Mouse (Mus musculus) right cerebral cortex, adult 2 months (tissue): ENCODE results near the gene Fcgrt.
"Not testable (repeated sequence)": the region's sequence is repeated elsewhere in the genome, so short reads cannot be mapped to it uniquely, and the experiment has no call there.

ENCODE experiments used
- DNase-seq, 2 experiments: peaks; one replicate each; pipeline ENCODE4 v3.0.0; 2021 to 2022; ENCODE audit warnings: low spot score in 2 of 2

Fcgrt gene

GRCm38 (mm10) chr7:45110089-45110488 is 6.4 kb upstream of the Fcgrt start:
- DNase-seq, result not testable (repeated sequence)

- no peak for DNase-seq
Measured at GRCm38 (mm10) chr7:45107052-45107645, 3.5 kb upstream of the Fcgrt start.

- no peak for DNase-seq
Measured at GRCm38 (mm10) chr7:45106441-45106840, 2.8 kb upstream of the Fcgrt start.

- no peak for DNase-seq
Measured at GRCm38 (mm10) chr7:45105491-45105890, 1.8 kb upstream of the Fcgrt start.

- no peak for DNase-seq
Measured at GRCm38 (mm10) chr7:45104941-45105340, 1.3 kb upstream of the Fcgrt start.

- DNase-seq, result no peak
Measured at GRCm38 (mm10) chr7:45102940-45103585, 588 bp downstream of the Fcgrt start.

GRCm38 (mm10) chr7:45102441-45102840 is 1.2 kb downstream of the Fcgrt start:
- no peak for DNase-seq

GRCm38 (mm10) chr7:45100046-45100445 is 3.6 kb downstream of the Fcgrt start:
- DNase-seq, result no peak

- no peak for DNase-seq
Measured at GRCm38 (mm10) chr7:45098541-45099240, 5.0 kb downstream of the Fcgrt start.

- DNase-seq, result no peak
Measured at GRCm38 (mm10) chr7:45097479-45097878, 6.2 kb downstream of the Fcgrt start.

- DNase-seq, result not testable (repeated sequence)
Measured at GRCm38 (mm10) chr7:45095965-45096364, 7.7 kb downstream of the Fcgrt start.

- DNase-seq, result no peak
Measured at GRCm38 (mm10) chr7:45095367-45095766, 8.3 kb downstream of the Fcgrt start.

GRCm38 (mm10) chr7:45094121-45094520 is 9.5 kb downstream of the Fcgrt start:
- DNase-seq, result no peak

GRCm38 (mm10) chr7:45093516-45093905 is 10.1 kb downstream of the Fcgrt start:
- DNase-seq, result no peak

- DNase-seq, result no peak
Measured at GRCm38 (mm10) chr7:45092828-45093515, 10.7 kb downstream of the Fcgrt start.

GRCm38 (mm10) chr7:45092048-45092447 is 11.6 kb downstream of the Fcgrt start, which contains the start of gene Rcn3:
TSS of gene Rcn3 (minus strand) at chr7:45092221.
- DNase-seq, result no peak

GRCm38 (mm10) chr7:45091001-45091990 is 12.4 kb downstream of the Fcgrt start:
- DNase-seq, result no peak

GRCm38 (mm10) chr7:45090251-45090977 is 13.2 kb downstream of the Fcgrt start:
- no peak for DNase-seq

- DNase-seq, result no peak
Measured at GRCm38 (mm10) chr7:45088597-45088996, 15.1 kb downstream of the Fcgrt start.

- no peak for DNase-seq
Measured at GRCm38 (mm10) chr7:45086084-45086483, 17.6 kb downstream of the Fcgrt start.
